Mouse (Mus musculus) embryonic facial prominence, embryonic 14.5 days (tissue): ENCODE measurements around the gene Nkiras2. TPM values are rescaled to one million over a fixed set of nuclear protein-coding genes. Genes with fewer than 3 reads are reported as not detected.

Experiments
- polyA plus RNA-seq: library from polyadenylated mRNA; unstranded; fragments of >200 nt; fragmentation: Nextera tagmentation; extraction: Ambion mirVana; gene quantifications from 2 replicates; pipeline ENCODE4 v1.2.1, GENCODE M21; 2014

Nkiras2 gene
- polyA plus RNA-seq, 1 experiment from 2014 or later: 67.1 TPM

Other genes with a start within 250 kb of the Nkiras2 start
- gene Jup, start 221.5 kb upstream of the Nkiras2 start, polyA plus RNA-seq: 107 and 116 TPM in 2 replicates
- 92.8 and 100 TPM in 2 replicates for gene P3h4, start 204.4 kb upstream of the Nkiras2 start, polyA plus RNA-seq
- gene Fkbp10, start 203.5 kb upstream of the Nkiras2 start, polyA plus RNA-seq: 208 TPM in 2 replicates
- 108 and 127 TPM in 2 replicates for gene Nt5c3b, start 177.4 kb upstream of the Nkiras2 start, polyA plus RNA-seq
- gene Klhl10, start 177.3 kb upstream of the Nkiras2 start, polyA plus RNA-seq: 0.55 and 0.84 TPM in 2 replicates
- 11.7 and 11.9 TPM in 2 replicates for gene Klhl11, start 146.5 kb upstream of the Nkiras2 start, polyA plus RNA-seq
- 114 and 148 TPM in 2 replicates for gene Acly, start 91.2 kb upstream of the Nkiras2 start, polyA plus RNA-seq
- 1.4 and 2.4 TPM in 2 replicates for gene Ttc25, start 73.6 kb upstream of the Nkiras2 start, polyA plus RNA-seq
- gene Cnp, start 44.3 kb upstream of the Nkiras2 start, polyA plus RNA-seq: 33.6 and 37.3 TPM in 2 replicates
- 58.2 and 64.5 TPM in 2 replicates for gene Dnajc7, start 924 bp downstream of the Nkiras2 start, polyA plus RNA-seq
- 1.7 TPM in 2 replicates for gene Zfp385c, start 73.2 kb downstream of the Nkiras2 start, polyA plus RNA-seq
- 1.7 and 2.0 TPM in 2 replicates for gene Dhx58, start 85.0 kb downstream of the Nkiras2 start, polyA plus RNA-seq
- gene Kat2a, start 93.2 kb downstream of the Nkiras2 start, polyA plus RNA-seq: 50.6 and 52.9 TPM in 2 replicates
- 0.34 TPM in 1 of 2 replicates, not detected in the other for gene Hspb9, start 94.6 kb downstream of the Nkiras2 start, polyA plus RNA-seq
- 70.7 and 73.9 TPM in 2 replicates for gene Rab5c, start 119.0 kb downstream of the Nkiras2 start, polyA plus RNA-seq
- gene Kcnh4, start 140.7 kb downstream of the Nkiras2 start, polyA plus RNA-seq: 0.41 and 0.64 TPM in 2 replicates
- gene Hcrt, start 143.7 kb downstream of the Nkiras2 start, polyA plus RNA-seq: not detected in 2 replicates
- gene Ghdc, start 151.7 kb downstream of the Nkiras2 start, polyA plus RNA-seq: 3.6 and 4.4 TPM in 2 replicates
- gene Stat5b, start 231.5 kb downstream of the Nkiras2 start, polyA plus RNA-seq: 24.5 and 27.6 TPM in 2 replicates
- gene Stat5a, start 240.1 kb downstream of the Nkiras2 start, polyA plus RNA-seq: 8.2 and 9.2 TPM in 2 replicates